Mouse (Mus musculus) right cerebral cortex, postnatal 14 days (tissue): ENCODE results near the gene Tcaim.
"Not testable (repeated sequence)": the region's sequence is repeated elsewhere in the genome, so short reads cannot be mapped to it uniquely, and the experiment has no call there.

Experiments
- DNase-seq: peaks from one replicate; pipeline ENCODE4 v3.0.0; 2022

Gene Tcaim

DNA sequence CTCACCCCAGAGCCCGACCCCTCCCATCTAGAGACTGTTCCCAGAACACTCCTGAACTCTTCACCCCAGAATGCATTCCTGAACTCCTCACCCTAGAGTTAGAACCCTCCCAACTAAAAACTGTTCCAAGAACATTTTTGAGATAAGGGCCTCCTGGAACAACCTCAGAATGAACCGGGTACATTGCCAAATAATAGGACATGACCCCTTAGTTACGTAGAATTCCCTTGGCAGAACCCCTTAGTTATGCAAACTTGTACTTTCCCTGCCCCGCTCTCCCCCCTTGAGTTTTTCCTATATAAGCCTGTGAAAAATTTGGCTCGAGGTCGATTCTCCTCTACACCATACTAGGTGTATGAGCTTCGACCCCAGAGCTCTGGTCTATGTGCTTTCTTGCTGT, 49.8 kb downstream of the Tcaim start:
- not testable (repeated sequence) for DNase-seq

GRCm38 (mm10) chr9:122855617-122856016, 50.3 kb downstream of the Tcaim start:
- no peak for DNase-seq

DNA sequence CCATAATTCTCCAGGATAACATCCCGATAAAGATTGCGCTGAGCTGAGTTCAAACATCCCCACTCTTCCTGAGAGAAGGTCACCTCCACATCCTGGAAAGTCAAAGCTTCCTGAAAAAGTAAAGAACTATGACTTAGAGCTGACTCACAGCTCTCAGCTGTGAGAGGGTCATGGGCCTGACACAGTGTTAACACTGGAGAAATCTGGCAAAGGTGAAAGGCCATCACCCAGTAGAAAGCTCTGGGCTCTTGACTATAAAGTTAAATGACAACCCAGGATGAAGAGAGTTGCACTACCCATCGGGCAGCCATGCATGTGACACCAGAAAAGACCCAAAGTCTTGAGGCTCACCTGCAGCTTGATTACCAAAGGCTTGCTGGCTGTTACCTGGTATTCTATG, 51.4 kb downstream of the Tcaim start:
- no peak for DNase-seq

GRCm38 (mm10) chr9:122860752-122861151, 55.4 kb downstream of the Tcaim start:
- no peak for DNase-seq

DNA sequence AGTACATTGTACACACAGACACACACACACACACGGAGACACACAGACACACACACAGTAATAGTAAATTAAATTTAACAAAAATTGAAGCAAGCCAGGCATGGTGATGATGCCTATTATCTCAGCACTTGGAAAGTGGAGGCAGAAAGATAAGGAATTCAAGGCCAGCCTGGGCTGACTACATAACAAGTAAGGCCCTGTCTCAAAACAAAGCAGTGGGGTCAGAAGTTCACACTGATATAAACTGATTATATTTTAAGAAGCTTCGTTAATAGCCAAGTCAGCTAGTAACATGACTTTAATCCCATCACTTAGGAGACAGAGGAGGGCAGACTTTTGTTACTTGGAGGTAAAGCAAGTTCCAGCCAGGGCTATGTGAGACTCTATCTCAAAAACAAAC, 58.4 kb downstream of the Tcaim start:
- DNase-seq: no peak

GRCm38 (mm10) chr9:122864848-122865247, 59.5 kb downstream of the Tcaim start:
- no peak for DNase-seq

- DNase-seq: peak; percentile 73
Measured at GRCm38 (mm10) chr9:122865697-122866166, 60.4 kb downstream of the Tcaim start, which contains the start of gene Zfp445. Gene Zfp445, minus strand, starts transcription at chr9:122866006.

DNA sequence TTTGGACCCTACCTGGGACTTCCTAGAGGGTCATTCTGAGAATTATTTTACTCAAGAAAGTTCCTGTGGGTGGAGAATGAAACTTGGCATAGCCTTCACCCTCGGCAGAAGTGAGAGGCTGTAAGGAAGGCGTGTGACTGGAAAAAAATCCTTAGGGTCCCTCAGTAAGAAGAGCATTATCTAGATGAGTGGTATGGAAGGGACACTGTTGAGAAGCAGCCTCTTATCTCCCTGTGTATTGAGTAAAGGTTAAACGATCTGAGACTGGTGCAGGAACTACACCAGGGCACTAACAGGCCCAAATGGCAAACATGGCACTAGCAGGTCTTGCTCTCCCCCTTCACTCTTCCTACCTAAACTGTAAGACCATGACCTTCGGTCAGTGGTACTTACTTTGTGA, 60.9 kb downstream of the Tcaim start:
- DNase-seq: no peak

DNA sequence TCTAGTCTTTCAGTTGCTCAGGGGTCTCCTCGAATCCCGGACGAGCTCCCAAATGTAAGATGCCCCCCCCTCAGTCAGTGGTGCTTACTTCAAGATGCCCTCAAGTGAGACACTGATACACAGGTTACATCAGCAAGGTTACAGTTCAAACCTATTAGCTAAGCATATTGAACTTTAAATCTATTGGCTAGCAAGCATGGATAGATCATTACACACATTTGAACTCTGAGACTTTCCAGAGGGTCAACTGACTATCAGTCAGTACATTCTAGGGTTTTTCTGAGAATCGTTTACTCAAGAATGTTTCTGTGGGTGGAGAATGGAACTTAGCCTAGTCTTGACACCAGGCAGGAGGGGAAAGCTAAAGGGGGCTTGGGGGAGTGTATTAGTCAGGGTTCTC, 67.3 kb downstream of the Tcaim start:
- no peak for DNase-seq

- no peak for DNase-seq
Measured at GRCm38 (mm10) chr9:122874653-122875052, 69.3 kb downstream of the Tcaim start.

GRCm38 (mm10) chr9:122875145-122875544, 69.8 kb downstream of the Tcaim start:
- no peak for DNase-seq

- DNase-seq: no peak
Measured at GRCm38 (mm10) chr9:122885385-122885784, 80.0 kb downstream of the Tcaim start, which contains the start of gene Zkscan7. Gene Zkscan7, plus strand, starts transcription at chr9:122885685.
